Mouse (Mus musculus) cerebellum, adult 11-12 months (tissue): ENCODE data around the gene Rhox2c.
"Not testable (repeated sequence)": the region's sequence is repeated elsewhere in the genome, so short reads cannot be mapped to it uniquely, and the experiment has no call there.

Source experiments
- DNase-seq: peaks from one replicate; pipeline ENCODE4 v3.0.0; 2022

The Rhox2c gene

DNA sequence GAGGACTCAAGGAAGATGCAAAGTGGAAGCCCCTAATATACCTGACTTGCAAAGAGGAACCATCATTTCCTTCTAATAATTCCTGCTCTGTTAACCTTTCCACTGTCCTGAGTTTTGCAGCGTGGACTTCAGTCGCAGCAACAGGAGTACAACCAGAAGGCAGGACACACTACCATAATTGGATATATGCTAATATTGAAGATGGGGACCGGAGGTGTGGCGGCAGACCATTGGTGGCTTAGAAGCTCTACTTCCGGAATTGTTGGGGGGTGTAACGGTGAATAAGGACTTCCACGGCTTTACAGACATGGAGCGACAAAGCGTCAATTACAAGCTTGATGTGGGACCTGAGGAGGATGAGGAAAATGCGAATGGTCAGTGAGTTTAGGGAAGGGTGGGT lies at the start of gene Rhox2c:
Gene Rhox2c (plus strand): TSS at position 301 of the 400 bp plus-strand sequence.
- DNase-seq, result not testable (repeated sequence)

DNA sequence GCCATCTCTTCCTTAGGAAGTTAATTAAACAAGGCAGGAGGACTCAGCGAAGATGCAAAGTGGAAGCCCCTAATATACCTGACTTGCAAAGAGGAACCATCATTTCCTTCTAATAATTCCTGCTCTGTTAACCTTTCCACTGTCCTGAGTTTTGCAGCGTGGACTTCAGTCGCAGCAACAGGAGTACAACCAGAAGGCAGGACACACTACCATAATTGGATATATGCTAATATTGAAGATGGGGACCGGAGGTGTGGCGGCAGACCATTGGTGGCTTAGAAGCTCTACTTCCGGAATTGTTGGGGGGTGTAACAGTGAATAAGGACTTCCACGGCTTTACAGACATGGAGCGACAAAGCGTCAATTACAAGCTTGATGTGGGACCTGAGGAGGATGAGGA lies 41.7 kb upstream of the Rhox2c start, which contains the start of gene Rhox2b:
Gene Rhox2b (plus strand): TSS at position 301 of the 400 bp plus-strand sequence.
- DNase-seq, result not testable (repeated sequence)

GRCm38 (mm10) chrX:37432194-37432593 lies 21.3 kb upstream of the Rhox2c start, which contains the start of gene Rhox4b:
Gene Rhox4b (plus strand): TSS chrX:37432494.
- DNase-seq, result not testable (repeated sequence)

- DNase-seq, result not testable (repeated sequence)
These were observed 4.8 kb downstream of the Rhox2c start, which contains the start of gene Rhox3c for GRCm38 (mm10) chrX:37458285-37458684. Gene Rhox3c (plus strand): TSS chrX:37458585.

DNA sequence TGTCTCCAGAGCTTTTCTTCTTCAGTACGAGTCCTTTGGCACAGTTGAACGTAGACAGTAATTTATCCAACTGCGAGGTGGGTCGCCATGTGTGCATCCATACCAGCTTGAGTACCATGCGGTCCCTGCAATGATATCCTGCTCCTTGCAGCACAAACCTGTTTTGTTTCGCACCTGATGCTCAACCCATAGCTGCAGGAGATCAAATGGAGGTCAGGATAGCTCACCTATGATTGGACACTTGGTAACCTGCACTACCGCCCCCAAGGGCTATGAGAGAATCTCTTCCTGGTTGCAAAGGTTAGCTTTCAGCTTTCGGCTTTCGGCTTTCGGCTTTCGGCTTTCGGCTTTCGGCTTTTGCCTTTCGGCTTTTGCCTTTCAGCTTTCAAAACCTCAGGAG lies 26.6 kb downstream of the Rhox2c start, which contains the start of gene Rhox4c:
Gene Rhox4c (plus strand): TSS at position 301 of the 400 bp plus-strand sequence.
- not testable (repeated sequence) for DNase-seq

DNA sequence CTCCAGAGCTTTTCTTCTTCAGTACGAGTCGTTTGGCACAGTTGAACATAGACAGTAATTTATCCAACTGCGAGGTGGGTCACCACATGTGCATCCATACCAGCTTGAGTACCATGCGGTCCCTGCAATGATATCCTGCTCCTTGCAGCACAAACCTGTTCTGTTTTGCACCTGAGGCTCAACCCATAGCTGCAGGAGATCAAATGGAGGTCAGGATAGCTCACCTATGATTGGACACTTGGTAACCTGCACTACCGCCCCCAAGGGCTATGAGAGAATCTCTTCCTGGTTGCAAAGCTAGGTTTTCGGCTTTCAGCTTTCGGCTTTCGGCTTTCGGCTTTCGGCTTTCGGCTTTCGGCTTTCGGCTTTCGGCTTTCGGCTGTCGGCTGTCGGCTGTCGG lies 60.6 kb downstream of the Rhox2c start, which contains the start of gene Rhox4d:
Gene Rhox4d (plus strand): TSS at position 301 of the 400 bp plus-strand sequence.
- DNase-seq, result not testable (repeated sequence)
